Comparison of ENCODE assay signal across 9 mouse cellular contexts in the genomic region with DNA sequence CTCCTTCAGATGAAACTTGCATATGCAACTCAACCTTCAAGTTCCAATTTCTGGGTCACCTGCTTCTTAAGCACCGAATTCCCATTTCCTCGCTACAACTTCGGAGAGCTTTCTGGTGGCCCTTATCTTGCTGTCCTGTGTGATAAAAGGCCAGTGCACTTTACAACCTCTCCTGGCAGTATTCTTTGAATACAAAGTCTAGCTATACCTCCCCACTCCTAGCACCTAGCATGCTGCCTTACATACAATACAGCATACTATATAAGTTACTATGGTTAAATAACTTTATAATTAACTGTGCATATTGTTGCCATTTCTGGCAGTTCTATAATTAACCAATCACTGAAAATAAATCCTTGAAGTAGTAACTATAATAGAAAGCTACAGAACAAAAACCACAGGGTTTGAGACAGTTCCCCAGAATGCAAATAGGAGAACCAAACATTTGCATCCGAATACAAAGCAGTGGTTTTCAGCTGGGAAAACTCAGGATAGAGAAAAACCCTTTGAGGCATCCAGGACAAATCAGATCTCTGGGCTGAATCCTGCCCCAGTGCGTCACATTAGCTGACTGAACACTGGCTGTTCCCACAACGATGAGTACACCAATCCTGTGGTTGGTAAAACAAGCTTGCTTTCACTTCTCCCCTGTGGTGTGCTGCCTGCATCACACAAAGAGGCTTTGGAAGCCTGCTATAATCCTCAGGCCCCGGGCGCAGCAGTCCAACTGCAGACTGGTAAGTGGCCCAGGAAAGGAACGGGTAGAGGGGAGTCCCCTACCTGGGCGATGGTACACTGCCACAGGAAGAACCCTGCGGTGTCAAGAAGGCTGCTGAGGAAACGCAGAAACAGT. TPM values are rescaled to one million over a fixed set of nuclear protein-coding genes. Genes with fewer than 3 reads are reported as not detected.
DNase-seq lines count a peak whose midpoint lies in the region; ATAC-seq lines count a peak whose summit lies in the region.
"Had no signal": no experiment of that assay in that cellular context is flagged by ENCODE, and none has a peak within 500 bp of the region (broad histone marks: within the 10 kb centered on the region; RNA-seq: fewer than 3 reads in every experiment).

A gene (plus strand): TSS at position 587 of the 853 bp plus-strand sequence.

- peak; percentile 97 for ATAC-seq in forebrain, embryonic 14.5 days
- ATAC-seq in hindbrain, embryonic 13.5 days (ENCODE audit: low FRiP score): peak; percentile 91
- no peak for ATAC-seq in erythroid progenitor cell, adult 5-6 weeks (replicated peaks; ENCODE audit: low FRiP score, poor library complexity, severe bottlenecking)

- peak within 1 kb of the TSS; percentile 52 for H3K27ac ChIP-seq in forebrain, embryonic 14.5 days (ENCODE audit: low read depth, low read length)
- H3K27ac ChIP-seq in hindbrain, embryonic 13.5 days: peak within 1 kb of the TSS; percentile 83
- H3K27ac ChIP-seq: liver, embryonic 14.5 days had no signal

- H3K36me3 ChIP-seq in forebrain, embryonic 14.5 days (ENCODE audit: control insufficient read depth, insufficient read depth, low read length): no peaks in the 10 kb centered on the region
- H3K36me3 ChIP-seq in hindbrain, embryonic 13.5 days: no peaks in the 10 kb centered on the region

- DNase-seq in ES-CJ7 (ENCODE audit: low read depth, low spot score): peak; percentile 61
- peak; percentile 94 for DNase-seq in brain, adult 2 months (ENCODE audit: low read depth, low spot score)
- DNase-seq in forebrain, embryonic 14.5 days (ENCODE audit: low spot score): peak; percentile 90
- peak in 1 of 2 experiments; percentile 40 for DNase-seq in layer of hippocampus, postnatal 25 days (ENCODE audit: extremely low spot score in 1 of 2, low spot score in 1 of 2)
- peak; percentile 45 for DNase-seq in lung, postnatal 25 days (ENCODE audit: low spot score)
- DNase-seq in retina, postnatal 1 day: peak; percentile 77

- no peaks in the 10 kb centered on the region for H3K9me3 ChIP-seq in forebrain, embryonic 14.5 days (replicated peaks; ENCODE audit: control insufficient read depth, low read length)
- no peaks in the 10 kb centered on the region for H3K9me3 ChIP-seq in hindbrain, embryonic 13.5 days

- peak within 1 kb of the TSS; percentile 40 for H3K4me2 ChIP-seq in forebrain, embryonic 14.5 days (ENCODE audit: low read length)
- H3K4me2 ChIP-seq in hindbrain, embryonic 13.5 days: peak within 1 kb of the TSS; percentile 48

- WGBS in forebrain, embryonic 14.5 days: 11% methylated on average over 12 of the region's 12 CpGs
- 24% methylated on average over 12 of the region's 12 CpGs for WGBS in hindbrain, embryonic 13.5 days

- H3K27me3 ChIP-seq in forebrain, embryonic 14.5 days (replicated peaks; ENCODE audit: control insufficient read depth, insufficient read depth, low read length): no peaks in the 10 kb centered on the region
- no peaks in the 10 kb centered on the region for H3K27me3 ChIP-seq in hindbrain, embryonic 13.5 days

- peak within 1 kb of the TSS; percentile 33 for H3K9ac ChIP-seq in forebrain, embryonic 14.5 days (ENCODE audit: low read length)
- H3K9ac ChIP-seq in hindbrain, embryonic 13.5 days: peak within 1 kb of the TSS; percentile 56
- H3K9ac ChIP-seq: liver, embryonic 14.5 days had no signal

- peaks cover 4% of the 10 kb centered on the region; the same call in 1 of the 2 replicates for H3K4me1 ChIP-seq in forebrain, embryonic 14.5 days (ENCODE audit: control insufficient read depth, insufficient read depth, low read length)
- H3K4me1 ChIP-seq in hindbrain, embryonic 13.5 days (replicated peaks): peaks cover 15% of the 10 kb centered on the region; the same call in 1 of the 2 replicates

- peak within 1 kb of the TSS; percentile 7 for H3K4me3 ChIP-seq in forebrain, embryonic 14.5 days (ENCODE audit: low read depth, low read length)
- peak within 1 kb of the TSS; percentile 24 for H3K4me3 ChIP-seq in hindbrain, embryonic 13.5 days

RNA-seq across cellular contexts. Expression of the gene that starts here (rescaled TPM):
- polyA plus RNA-seq in forebrain, embryonic 14.5 days (2014; fragmentation: Nextera tagmentation; extraction: Ambion mirVana): 17.8 and 18.4 TPM in 2 replicates
- 17.3 and 17.9 TPM in 2 replicates for polyA plus RNA-seq in hindbrain, embryonic 13.5 days (2015; fragmentation: Nextera tagmentation; extraction: Ambion mirVana)
- total RNA-seq in layer of hippocampus, postnatal 25 days (2021): 10 to 100 TPM; 24.3 to 25.4 TPM
- 10.8 and 13.8 TPM in 2 replicates for total RNA-seq in erythroid progenitor cell, adult 5-6 weeks (2015; ENCODE audit: low replicate concordance)
- total RNA-seq in erythroid progenitor cell, adult 5-6 weeks (2017; ENCODE audit: low replicate concordance): 1.1 and 11.3 TPM in 2 replicates
